Mouse (Mus musculus): ENCODE results near the gene Fam219b.

DNA sequence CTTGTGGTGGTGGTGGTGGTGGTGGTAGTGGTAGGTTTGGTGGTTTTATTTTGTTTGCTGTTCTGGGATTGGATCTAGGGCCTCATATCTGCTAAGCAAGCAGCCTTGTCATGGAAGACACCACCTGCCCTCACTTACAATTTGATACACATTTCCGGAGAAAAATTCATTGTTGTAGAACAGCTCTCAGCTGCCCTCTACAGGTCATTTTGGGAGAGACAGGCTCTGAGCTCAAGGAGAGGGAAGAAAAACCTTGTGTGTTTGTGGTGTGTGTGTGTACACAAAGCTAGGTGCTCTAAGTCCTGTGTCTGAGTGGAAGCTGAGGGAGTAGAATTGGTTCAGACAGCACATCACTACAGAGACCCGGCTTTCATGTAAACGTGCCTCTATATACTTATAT, 20.2 kb upstream of the Fam219b start:
- TF ChIP-seq EP300 (IDR thresholded peaks at IDR 0.05; ENCODE audit: low read depth): no peak
- peak; percentile 83 for TF ChIP-seq CTCF (IDR thresholded peaks at IDR 0.05; ENCODE audit: low read depth)

Data from heart, postnatal 0 days (tissue).